Mouse (Mus musculus): ENCODE measurements around the gene Gm28048. TPM values are rescaled to one million over a fixed set of nuclear protein-coding genes. Genes with fewer than 3 reads are reported as not detected.

Gm28048 gene
- polyA plus RNA-seq, 1 experiment from 2014 or later, result 8.2 TPM

GRCm38 (mm10) chr11:22857106-22857704, 124.7 kb downstream of the Gm28048 start:
- H3K27ac ChIP-seq (ENCODE audit: low read depth, low read length), result no peak overlapping the region
- peaks cover 12% of the 10 kb centered on the region; the same call in 1 of the 2 replicates for H3K27me3 ChIP-seq (ENCODE audit: control insufficient read depth, insufficient read depth, low read length)
- no peak overlapping the region for H3K9ac ChIP-seq (ENCODE audit: low read depth, low read length)
- H3K9me3 ChIP-seq (replicated peaks; ENCODE audit: control insufficient read depth, low read length), result no peaks in the 10 kb centered on the region
- no peaks in the 10 kb centered on the region for H3K36me3 ChIP-seq (ENCODE audit: control insufficient read depth, insufficient read depth, low read length)
- no peak for ATAC-seq (replicated peaks; ENCODE audit: insufficient number of reproducible peaks, low FRiP score, low TSS enrichment)
- H3K4me3 ChIP-seq (ENCODE audit: low read depth, low read length), result no peak overlapping the region; the same call in 1 of the 2 replicates
- peaks cover 10% of the 10 kb centered on the region; the same call in 1 of the 2 replicates for H3K4me1 ChIP-seq (ENCODE audit: control insufficient read depth, insufficient read depth, low read length)
- 77% methylated on average over 5 of the region's 5 CpGs for WGBS (ENCODE audit: insufficient replicate concordance)
- H3K4me2 ChIP-seq, result peak overlapping the region; percentile 100; the same call in 1 of the 2 replicates

- WGBS (ENCODE audit: insufficient replicate concordance), result 84% methylated on average over 3 of the region's 3 CpGs
These were observed 125.4 kb downstream of the Gm28048 start for GRCm38 (mm10) chr11:22856371-22856965.

GRCm38 (mm10) chr11:22854571-22854970, 127.3 kb downstream of the Gm28048 start:
- no peaks in the 10 kb centered on the region for H3K36me3 ChIP-seq (ENCODE audit: control insufficient read depth, insufficient read depth, low read length)
- no peak overlapping the region for H3K9ac ChIP-seq (ENCODE audit: low read depth, low read length)
- H3K27me3 ChIP-seq (ENCODE audit: control insufficient read depth, insufficient read depth, low read length), result peaks cover 12% of the 10 kb centered on the region; the same call in 1 of the 2 replicates
- peaks cover 14% of the 10 kb centered on the region; the same call in 1 of the 2 replicates for H3K4me1 ChIP-seq (ENCODE audit: control insufficient read depth, insufficient read depth, low read length)
- no peaks in the 10 kb centered on the region for H3K9me3 ChIP-seq (replicated peaks; ENCODE audit: control insufficient read depth, low read length)
- WGBS (ENCODE audit: insufficient replicate concordance), result 76% methylated on average over 4 of the region's 4 CpGs
- H3K4me2 ChIP-seq, result no peak overlapping the region
- no peak overlapping the region for H3K4me3 ChIP-seq (ENCODE audit: low read depth, low read length)
- no peak overlapping the region for H3K27ac ChIP-seq (ENCODE audit: low read depth, low read length)
- no peak for ATAC-seq (replicated peaks; ENCODE audit: insufficient number of reproducible peaks, low FRiP score, low TSS enrichment)

More at GRCm38 (mm10) chr11:22856371-22856965, 125.4 kb downstream of the Gm28048 start:
- Histone ChIP-seq H3K36me3 (ENCODE audit: control insufficient read depth, insufficient read depth, low read length) (no peaks in the 10 kb centered on the region), H3K4me2 (no peak overlapping the region), H3K4me1 (ENCODE audit: control insufficient read depth, insufficient read depth, low read length) (peaks cover 10% of the 10 kb centered on the region; the same call in 1 of the 2 replicates), H3K9ac (ENCODE audit: low read depth, low read length) (no peak overlapping the region), H3K27me3 (ENCODE audit: control insufficient read depth, insufficient read depth, low read length) (peaks cover 12% of the 10 kb centered on the region; the same call in 1 of the 2 replicates), H3K4me3 (ENCODE audit: low read depth, low read length) (no peak overlapping the region), H3K27ac (ENCODE audit: low read depth, low read length) (no peak overlapping the region), H3K9me3 (replicated peaks; ENCODE audit: control insufficient read depth, low read length) (no peaks in the 10 kb centered on the region)
- ATAC-seq (replicated peaks; ENCODE audit: insufficient number of reproducible peaks, low FRiP score, low TSS enrichment), result no peak

- ATAC-seq (replicated peaks; ENCODE audit: insufficient number of reproducible peaks, low FRiP score, low TSS enrichment), result no peak
- Histone ChIP-seq H3K4me1 (ENCODE audit: control insufficient read depth, insufficient read depth, low read length) (peaks cover 13% of the 10 kb centered on the region), H3K27ac (ENCODE audit: low read depth, low read length) (no peak overlapping the region), H3K4me2 (no peak overlapping the region), H3K27me3 (ENCODE audit: control insufficient read depth, insufficient read depth, low read length) (0 out of 2 replicates have a peak, but pooled peaks cover 8% of the 10 kb centered on the region), H3K9ac (ENCODE audit: low read depth, low read length) (no peak overlapping the region), H3K36me3 (ENCODE audit: control insufficient read depth, insufficient read depth, low read length) (no peaks in the 10 kb centered on the region), H3K4me3 (ENCODE audit: low read depth, low read length) (no peak overlapping the region), H3K9me3 (replicated peaks; ENCODE audit: control insufficient read depth, low read length) (no peaks in the 10 kb centered on the region)
- 52% methylated on average over 2 of the region's 2 CpGs for WGBS (ENCODE audit: insufficient replicate concordance)
These were observed 128.3 kb downstream of the Gm28048 start for GRCm38 (mm10) chr11:22853477-22854157.

- H3K9me3 ChIP-seq (replicated peaks; ENCODE audit: control insufficient read depth, low read length), result no peaks in the 10 kb centered on the region
- WGBS (ENCODE audit: insufficient replicate concordance), result 79% methylated on average over 1 of the region's 1 CpGs
- 0 out of 2 replicates have a peak, but pooled peaks cover 4% of the 10 kb centered on the region for H3K27me3 ChIP-seq (ENCODE audit: control insufficient read depth, insufficient read depth, low read length)
- no peak overlapping the region for H3K9ac ChIP-seq (ENCODE audit: low read depth, low read length)
- no peaks in the 10 kb centered on the region for H3K36me3 ChIP-seq (ENCODE audit: control insufficient read depth, insufficient read depth, low read length)
- ATAC-seq (replicated peaks; ENCODE audit: insufficient number of reproducible peaks, low FRiP score, low TSS enrichment), result no peak
- H3K4me1 ChIP-seq (ENCODE audit: control insufficient read depth, insufficient read depth, low read length), result peaks cover 15% of the 10 kb centered on the region
- no peak overlapping the region for H3K4me2 ChIP-seq
- H3K4me3 ChIP-seq (ENCODE audit: low read depth, low read length), result no peak overlapping the region
- H3K27ac ChIP-seq (ENCODE audit: low read depth, low read length), result no peak overlapping the region
These were observed 129.4 kb downstream of the Gm28048 start for GRCm38 (mm10) chr11:22852510-22852909.

- H3K4me1 ChIP-seq (ENCODE audit: control insufficient read depth, insufficient read depth, low read length), result peaks cover 24% of the 10 kb centered on the region
- WGBS (ENCODE audit: insufficient replicate concordance), result 45% methylated on average over 4 of the region's 4 CpGs
- ATAC-seq (replicated peaks; ENCODE audit: insufficient number of reproducible peaks, low FRiP score, low TSS enrichment), result no peak
These were observed 130.5 kb downstream of the Gm28048 start for GRCm38 (mm10) chr11:22851416-22851815.

GRCm38 (mm10) chr11:22850077-22850476, 131.8 kb downstream of the Gm28048 start:
- Histone ChIP-seq H3K4me1 (ENCODE audit: control insufficient read depth, insufficient read depth, low read length) (peaks cover 36% of the 10 kb centered on the region), H3K4me2 (no peak overlapping the region), H3K36me3 (ENCODE audit: control insufficient read depth, insufficient read depth, low read length) (no peaks in the 10 kb centered on the region), H3K27me3 (ENCODE audit: control insufficient read depth, insufficient read depth, low read length) (no peaks in the 10 kb centered on the region), H3K9ac (ENCODE audit: low read depth, low read length) (no peak overlapping the region), H3K27ac (ENCODE audit: low read depth, low read length) (no peak overlapping the region), H3K4me3 (ENCODE audit: low read depth, low read length) (no peak overlapping the region), H3K9me3 (replicated peaks; ENCODE audit: control insufficient read depth, low read length) (no peaks in the 10 kb centered on the region)
- 71% methylated on average over 4 of the region's 4 CpGs for WGBS (ENCODE audit: insufficient replicate concordance)
- no peak for ATAC-seq (replicated peaks; ENCODE audit: insufficient number of reproducible peaks, low FRiP score, low TSS enrichment)

More at GRCm38 (mm10) chr11:22851416-22851815, 130.5 kb downstream of the Gm28048 start:
- Histone ChIP-seq H3K9me3 (replicated peaks; ENCODE audit: control insufficient read depth, low read length) (no peaks in the 10 kb centered on the region), H3K4me3 (ENCODE audit: low read depth, low read length) (no peak overlapping the region), H3K4me2 (no peak overlapping the region), H3K36me3 (ENCODE audit: control insufficient read depth, insufficient read depth, low read length) (no peaks in the 10 kb centered on the region), H3K27ac (ENCODE audit: low read depth, low read length) (no peak overlapping the region), H3K27me3 (ENCODE audit: control insufficient read depth, insufficient read depth, low read length) (0 out of 2 replicates have a peak, but pooled peaks cover under 1% of the 10 kb centered on the region), H3K9ac (ENCODE audit: low read depth, low read length) (no peak overlapping the region)

- H3K4me2 ChIP-seq, result no peak overlapping the region
- no peak overlapping the region for H3K27ac ChIP-seq (ENCODE audit: low read depth, low read length)
These were observed 133.2 kb downstream of the Gm28048 start for GRCm38 (mm10) chr11:22848649-22849195.

More at GRCm38 (mm10) chr11:22848649-22849195, 133.2 kb downstream of the Gm28048 start:
- WGBS (ENCODE audit: insufficient replicate concordance), result 73% methylated on average over 5 of the region's 5 CpGs
- Histone ChIP-seq H3K4me3 (ENCODE audit: low read depth, low read length) (no peak overlapping the region), H3K9ac (ENCODE audit: low read depth, low read length) (no peak overlapping the region), H3K4me1 (ENCODE audit: control insufficient read depth, insufficient read depth, low read length) (peaks cover 37% of the 10 kb centered on the region), H3K36me3 (ENCODE audit: control insufficient read depth, insufficient read depth, low read length) (no peaks in the 10 kb centered on the region), H3K9me3 (replicated peaks; ENCODE audit: control insufficient read depth, low read length) (no peaks in the 10 kb centered on the region), H3K27me3 (ENCODE audit: control insufficient read depth, insufficient read depth, low read length) (no peaks in the 10 kb centered on the region)
- ATAC-seq (replicated peaks; ENCODE audit: insufficient number of reproducible peaks, low FRiP score, low TSS enrichment), result no peak

Measured in heart, embryonic 11.5 days (tissue).